14 mouse cellular contexts compared by ENCODE assay signal in the genomic region with DNA sequence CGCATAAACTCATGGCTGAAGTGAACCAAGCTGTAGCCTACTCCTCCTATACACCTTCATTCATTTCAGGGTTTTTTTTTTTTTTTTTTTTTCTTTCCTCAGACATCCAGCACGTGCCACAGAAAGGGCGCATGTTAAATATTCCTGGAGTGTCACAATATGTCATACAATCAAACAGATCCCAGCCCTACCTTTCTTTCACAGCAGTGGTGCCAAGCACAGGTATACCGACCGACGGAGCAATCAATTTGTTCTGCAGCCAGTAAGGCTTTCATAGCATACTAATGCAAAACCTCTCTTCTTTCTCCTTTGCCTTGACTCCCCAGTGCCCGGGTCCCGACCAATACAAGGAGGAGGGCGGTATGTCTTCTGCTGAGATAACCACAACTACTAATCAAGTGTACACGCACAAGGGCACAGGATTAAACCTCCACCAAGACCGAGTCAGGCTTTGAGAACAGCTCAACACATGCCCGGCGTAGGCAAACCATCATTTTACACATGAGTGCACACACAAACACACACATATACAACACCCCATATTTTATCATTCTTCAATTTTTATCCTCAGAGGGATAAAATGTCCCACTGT. TPM values are rescaled to one million over a fixed set of nuclear protein-coding genes. Genes with fewer than 3 reads are reported as not detected.
A peak's percentile ranks its signal among the peaks of the same experiment; 100 is the strongest.
DNase-seq lines count a peak whose midpoint lies in the region; ATAC-seq lines count a peak whose summit lies in the region.
"Had no signal": no experiment of that assay in that cellular context is flagged by ENCODE, and none has a peak within 500 bp of the region (broad histone marks: within the 10 kb centered on the region; RNA-seq: fewer than 3 reads in every experiment).

No protein-coding gene starts in this region.

- no peak overlapping the region for H3K4me3 ChIP-seq in forebrain, embryonic 15.5 days
- H3K4me3 ChIP-seq in liver, embryonic 13.5 days (replicated peaks), result peak overlapping the region; percentile 16
- H3K4me3 ChIP-seq in neural tube, embryonic 14.5 days (ENCODE audit: low read depth, low read length), result no peak overlapping the region
- H3K4me3 ChIP-seq: embryonic facial prominence, embryonic 12.5 days; heart, embryonic 10.5 days; limb, embryonic 15.5 days had no signal

- no peaks in the 10 kb centered on the region for H3K9me3 ChIP-seq in forebrain, embryonic 15.5 days
- H3K9me3 ChIP-seq in liver, embryonic 13.5 days (replicated peaks), result no peaks in the 10 kb centered on the region
- no peaks in the 10 kb centered on the region for H3K9me3 ChIP-seq in neural tube, embryonic 14.5 days (ENCODE audit: control insufficient read depth, low read length)
- H3K9me3 ChIP-seq: embryonic facial prominence, embryonic 12.5 days; heart, embryonic 10.5 days; limb, embryonic 15.5 days had no signal

- no peaks in the 10 kb centered on the region for H3K27me3 ChIP-seq in forebrain, embryonic 15.5 days
- no peaks in the 10 kb centered on the region for H3K27me3 ChIP-seq in liver, embryonic 13.5 days
- no peaks in the 10 kb centered on the region for H3K27me3 ChIP-seq in neural tube, embryonic 14.5 days (ENCODE audit: control insufficient read depth, insufficient read depth, low read length)
- H3K27me3 ChIP-seq: embryonic facial prominence, embryonic 12.5 days; limb, embryonic 15.5 days had no signal

- WGBS in forebrain, embryonic 15.5 days, result 25% methylated on average over 13 of the region's 13 CpGs
- WGBS in liver, embryonic 13.5 days (ENCODE audit: insufficient replicate concordance), result 47% methylated on average over 13 of the region's 13 CpGs
- WGBS in neural tube, embryonic 14.5 days, result 63% methylated on average over 13 of the region's 13 CpGs

- DNase-seq in ovary, adult 18-20 months (ENCODE audit: low spot score), result peak; percentile 40
- no peak for DNase-seq in ovary, postnatal 36 days (ENCODE audit: low spot score)
- DNase-seq in liver, embryonic 13.5 days, result peak; percentile 38
- no peak for DNase-seq in frontal cortex, postnatal 10 days (ENCODE audit: low spot score in 2 of 2)
- DNase-seq in embryo, embryonic 11 days, result no peak
- DNase-seq: cerebellum, postnatal 10 days; lung, postnatal 36 days; right cerebral cortex, adult 18-20 months; thymus, adult 2 months had no signal

- H3K36me3 ChIP-seq in forebrain, embryonic 15.5 days, result no peaks in the 10 kb centered on the region
- H3K36me3 ChIP-seq in liver, embryonic 13.5 days, result peaks cover 3% of the 10 kb centered on the region; the same call in 1 of the 2 replicates
- H3K36me3 ChIP-seq in neural tube, embryonic 14.5 days (ENCODE audit: control insufficient read depth, insufficient read depth, low read length), result no peaks in the 10 kb centered on the region
- H3K36me3 ChIP-seq: embryonic facial prominence, embryonic 12.5 days; heart, embryonic 10.5 days; limb, embryonic 15.5 days had no signal

- peak overlapping the region; percentile 13 for H3K4me2 ChIP-seq in forebrain, embryonic 15.5 days (replicated peaks)
- peak overlapping the region; percentile 49 for H3K4me2 ChIP-seq in liver, embryonic 13.5 days
- H3K4me2 ChIP-seq in neural tube, embryonic 14.5 days (ENCODE audit: low read depth, low read length), result no peak overlapping the region; the same call in 1 of the 2 replicates
- H3K4me2 ChIP-seq: embryonic facial prominence, embryonic 12.5 days; limb, embryonic 15.5 days had no signal

- peak; percentile 6; the same call in 1 of the 2 replicates for ATAC-seq in forebrain, embryonic 15.5 days (replicated peaks)
- ATAC-seq in liver, embryonic 13.5 days (ENCODE audit: low read depth), result peak; percentile 66
- peak; percentile 7 for ATAC-seq in neural tube, embryonic 14.5 days (ENCODE audit: low read depth)

- H3K9ac ChIP-seq in forebrain, embryonic 15.5 days (replicated peaks), result no peak overlapping the region
- peak overlapping the region; percentile 44; the same call in 1 of the 2 replicates for H3K9ac ChIP-seq in liver, embryonic 13.5 days
- no peak overlapping the region for H3K9ac ChIP-seq in neural tube, embryonic 14.5 days (replicated peaks; ENCODE audit: low read depth, low read length)
- H3K9ac ChIP-seq: embryonic facial prominence, embryonic 12.5 days; limb, embryonic 15.5 days had no signal

- H3K4me1 ChIP-seq in forebrain, embryonic 15.5 days, result peaks cover 42% of the 10 kb centered on the region
- H3K4me1 ChIP-seq in liver, embryonic 13.5 days (replicated peaks), result peaks cover 95% of the 10 kb centered on the region
- H3K4me1 ChIP-seq in neural tube, embryonic 14.5 days (ENCODE audit: control insufficient read depth, insufficient read depth, low read length), result peaks cover 32% of the 10 kb centered on the region

- peak overlapping the region; percentile 38; the same call in 1 of the 2 replicates for H3K27ac ChIP-seq in forebrain, embryonic 15.5 days (replicated peaks)
- H3K27ac ChIP-seq in liver, embryonic 13.5 days, result peak overlapping the region; percentile 97
- H3K27ac ChIP-seq in neural tube, embryonic 14.5 days (ENCODE audit: low read depth, low read length), result no peak overlapping the region; the same call in 1 of the 2 replicates
- H3K27ac ChIP-seq: embryonic facial prominence, embryonic 12.5 days; heart, embryonic 10.5 days; limb, embryonic 15.5 days had no signal

RNA-seq across cellular contexts. Expression of a gene that starts 55.2 kb away (rescaled TPM):
- polyA plus RNA-seq in forebrain, embryonic 15.5 days (2015; fragmentation: Nextera tagmentation; extraction: Ambion mirVana), result 35.7 and 41.4 TPM in 2 replicates
- 20.2 and 20.4 TPM in 2 replicates for polyA plus RNA-seq in liver, embryonic 13.5 days (2015; fragmentation: Nextera tagmentation; extraction: Ambion mirVana)
- 36.1 and 40.4 TPM in 2 replicates for polyA plus RNA-seq in neural tube, embryonic 14.5 days (2014; fragmentation: Nextera tagmentation; extraction: Ambion mirVana)

Comparison
In these comparisons a context has a peak if more than half of its experiments do, and no peak if none do; other contexts are left out.
1. DNase-seq: peak in ovary, adult 18-20 months (single experiment) and liver, embryonic 13.5 days (single experiment); none in ovary, postnatal 36 days (single experiment), frontal cortex, postnatal 10 days (0 of 2) and embryo, embryonic 11 days (single experiment).
2. ATAC-seq: peak in every context shown above with its lines; median percentile 66 in liver, embryonic 13.5 days; 7 in neural tube, embryonic 14.5 days; 6 in forebrain, embryonic 15.5 days.